Mouse (Mus musculus) liver, embryonic 14.5 days (tissue): ENCODE measurements around the gene Prss56.

ENCODE experiments used
- CTCF ChIP-seq: IDR thresholded peaks from 2 replicates; pipeline ENCODE4 v1.5.1; 2016; ENCODE audit warnings: antibody characterized with exemption, low read depth, control low read depth
- EP300 ChIP-seq: IDR thresholded peaks from 2 replicates; pipeline ENCODE4 v1.6.1; 2016; ENCODE audit warnings: antibody characterized with exemption, low read depth

DNA sequence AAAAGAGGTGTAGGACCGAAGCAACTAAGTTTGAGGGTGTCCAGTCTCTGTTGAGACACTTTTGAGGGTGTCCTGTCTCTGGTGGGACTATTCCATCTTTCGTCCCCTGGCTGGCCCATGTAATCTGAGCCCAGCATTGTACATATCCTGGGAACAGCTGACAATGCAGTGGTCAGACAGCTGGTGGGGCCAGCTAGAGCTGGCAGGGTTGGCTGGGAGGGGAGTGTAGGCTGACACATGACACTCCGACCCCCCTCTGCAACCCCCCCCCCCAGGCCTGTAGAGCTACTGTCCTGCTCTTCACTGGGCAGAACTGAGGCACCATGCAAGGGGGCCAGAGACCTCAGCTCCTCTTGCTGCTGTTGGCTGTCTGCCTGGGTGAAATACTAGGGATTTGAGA is 22.4 kb downstream of the Prss56 start:
- TF ChIP-seq CTCF (no peak), EP300 (no peak)
